Mouse (Mus musculus) cerebellum, adult 11-12 months (tissue): ENCODE measurements around the gene Tmem274.

Experiments
- DNase-seq: peaks from one replicate; pipeline ENCODE4 v3.0.0; 2022

Gene Tmem274

DNA sequence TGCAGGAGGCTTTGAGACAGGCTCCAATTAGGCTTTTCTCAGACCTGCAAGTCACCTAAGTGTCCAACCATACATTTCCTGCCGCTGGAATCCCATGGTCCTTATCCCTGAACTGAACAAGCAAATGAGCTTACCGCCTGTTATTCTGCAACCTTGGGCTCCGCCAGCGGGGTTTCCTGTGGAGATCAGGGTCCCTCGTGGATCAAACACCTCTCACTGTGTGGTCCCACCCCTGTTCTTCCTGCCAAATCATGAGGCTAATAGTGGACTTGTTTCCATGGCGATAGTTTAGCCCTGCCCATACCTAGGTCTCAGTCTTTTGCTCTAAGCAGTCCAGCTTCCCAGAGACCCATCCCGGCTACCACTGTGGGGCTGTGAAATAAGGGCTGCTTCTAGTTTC is 49.2 kb downstream of the Tmem274 start:
- DNase-seq: no peak

DNA sequence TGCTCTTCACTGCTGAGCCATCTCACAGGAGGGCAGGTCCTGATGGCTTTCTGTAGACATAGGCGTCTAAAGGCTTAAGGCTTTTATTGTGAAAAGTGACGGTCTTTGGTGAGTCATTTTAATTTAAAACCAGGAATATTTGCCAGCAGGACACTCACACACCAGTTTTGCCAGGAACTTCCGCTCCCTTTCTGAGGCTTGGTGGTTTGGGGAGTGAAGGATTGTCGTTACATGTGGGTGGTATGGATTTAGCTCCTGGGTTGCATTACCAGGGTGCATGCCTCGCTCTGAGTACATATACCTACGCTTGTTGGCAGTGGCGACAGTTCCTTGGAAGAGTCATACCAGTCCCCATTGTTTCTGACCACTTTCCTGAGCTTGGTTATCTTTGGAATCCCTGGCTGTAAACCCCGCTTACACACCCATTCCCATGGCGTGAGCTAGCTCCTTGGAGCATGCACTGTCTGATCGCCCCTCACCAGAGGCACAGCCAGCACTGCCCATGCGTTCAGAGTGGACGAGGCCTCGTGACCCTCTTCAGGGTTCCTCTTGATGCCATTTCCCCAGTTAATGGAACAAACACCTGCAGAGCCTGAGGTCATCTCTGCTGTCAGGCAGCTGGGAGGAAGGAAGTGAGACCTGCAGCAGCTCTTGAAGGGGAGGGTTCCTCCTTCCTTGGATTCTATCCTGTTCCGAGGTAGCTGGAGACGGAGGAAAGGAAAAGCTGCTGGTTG is 50.6 kb downstream of the Tmem274 start:
- DNase-seq: no peak

DNA sequence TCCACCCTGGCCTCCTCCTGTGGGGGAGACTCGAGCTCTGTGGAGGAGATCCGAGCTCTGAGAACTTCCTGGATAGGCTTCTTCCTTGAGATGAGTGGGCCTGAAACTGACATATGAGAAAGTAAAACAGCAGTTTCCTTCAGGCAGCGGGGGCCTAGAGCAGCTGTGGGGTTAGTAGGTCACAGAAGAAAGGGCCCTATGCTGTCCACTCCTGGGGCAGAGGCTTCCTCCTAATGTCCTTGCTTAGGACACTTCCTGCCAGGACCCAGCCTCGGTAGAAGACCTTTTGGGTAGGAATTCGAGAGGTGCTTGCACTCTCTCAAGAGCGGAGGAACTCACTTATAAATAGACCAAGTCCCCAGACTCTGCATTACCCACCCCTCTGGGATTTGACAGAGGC is 52.5 kb downstream of the Tmem274 start:
- no peak for DNase-seq
